Mouse (Mus musculus): ENCODE results near the gene Mamstr.

The Mamstr gene

GRCm38 (mm10) chr7:45639561-45640027 lies at the start of gene Mamstr:
Mamstr (plus strand) TSS chr7:45639977.
- in situ Hi-C loops (cut with MseI, MboI), result no loop called here

- in situ Hi-C loops (cut with MseI, MboI), result no loop called here
Observed at GRCm38 (mm10) chr7:45590874-45591273, 48.9 kb upstream of the Mamstr start.

GRCm38 (mm10) chr7:45591880-45592279 lies 47.9 kb upstream of the Mamstr start:
- in situ Hi-C loops (cut with MseI, MboI), result no loop called here

- in situ Hi-C loops (cut with MseI, MboI), result no loop called here
Observed at GRCm38 (mm10) chr7:45593118-45593815, 46.5 kb upstream of the Mamstr start.

- in situ Hi-C loops (cut with MseI, MboI), result no loop called here
Observed at GRCm38 (mm10) chr7:45595176-45595575, 44.6 kb upstream of the Mamstr start.

GRCm38 (mm10) chr7:45596107-45596506 lies 43.7 kb upstream of the Mamstr start:
- in situ Hi-C loops (cut with MseI, MboI), result no loop called here

GRCm38 (mm10) chr7:45597013-45597412 lies 42.8 kb upstream of the Mamstr start:
- in situ Hi-C loops (cut with MseI, MboI), result no loop called here

GRCm38 (mm10) chr7:45597527-45597926 lies 42.2 kb upstream of the Mamstr start:
- in situ Hi-C loops (cut with MseI, MboI), result no loop called here

- in situ Hi-C loops (cut with MseI, MboI), result no loop called here
Observed at GRCm38 (mm10) chr7:45598960-45599879, 40.6 kb upstream of the Mamstr start.

GRCm38 (mm10) chr7:45605704-45606289 lies 34.0 kb upstream of the Mamstr start:
- in situ Hi-C loops (cut with MseI, MboI), result no loop called here

GRCm38 (mm10) chr7:45609511-45609910 lies 30.3 kb upstream of the Mamstr start:
- in situ Hi-C loops (cut with MseI, MboI), result no loop called here

- in situ Hi-C loops (cut with MseI, MboI), result no loop called here
Observed at GRCm38 (mm10) chr7:45616277-45616676, 23.5 kb upstream of the Mamstr start.

GRCm38 (mm10) chr7:45617042-45617695 lies 22.6 kb upstream of the Mamstr start, which contains the start of gene Fut1:
Fut1 (plus strand) TSS chr7:45617289.
- in situ Hi-C loops (cut with MseI, MboI), result no loop called here

GRCm38 (mm10) chr7:45618316-45618715 lies 21.5 kb upstream of the Mamstr start:
- in situ Hi-C loops (cut with MseI, MboI), result no loop called here

- in situ Hi-C loops (cut with MseI, MboI), result no loop called here
Observed at GRCm38 (mm10) chr7:45619592-45619991, 20.2 kb upstream of the Mamstr start.

- in situ Hi-C loops (cut with MseI, MboI), result no loop called here
Observed at GRCm38 (mm10) chr7:45621443-45621842, 18.3 kb upstream of the Mamstr start, which contains the start of gene Izumo1. Izumo1 (plus strand) TSS chr7:45621811.

GRCm38 (mm10) chr7:45623507-45623906 lies 16.3 kb upstream of the Mamstr start:
- in situ Hi-C loops (cut with MseI, MboI), result no loop called here

- in situ Hi-C loops (cut with MseI, MboI), result no loop called here
Observed at GRCm38 (mm10) chr7:45624718-45625117, 15.1 kb upstream of the Mamstr start.

GRCm38 (mm10) chr7:45625481-45625880 lies 14.3 kb upstream of the Mamstr start:
- in situ Hi-C loops (cut with MseI, MboI), result no loop called here

GRCm38 (mm10) chr7:45626571-45627076 lies 13.2 kb upstream of the Mamstr start:
- in situ Hi-C loops (cut with MseI, MboI), result no loop called here

GRCm38 (mm10) chr7:45627261-45627660 lies 12.5 kb upstream of the Mamstr start, which contains the start of gene Rasip1:
Rasip1 (plus strand) TSS chr7:45627488.
- in situ Hi-C loops (cut with MseI, MboI), result no loop called here
